Mouse (Mus musculus): ENCODE data around the gene Rap1a.

The Rap1a gene

GRCm38 (mm10) chr3:105695476-105696386, 105.4 kb downstream of the Rap1a start:
- DNase-seq (ENCODE audit: low read depth, low spot score), result no peak

- no peak for DNase-seq (ENCODE audit: low read depth, low spot score)
Observed at GRCm38 (mm10) chr3:105693327-105694080, 107.6 kb downstream of the Rap1a start.

GRCm38 (mm10) chr3:105688536-105688935, 112.6 kb downstream of the Rap1a start:
- DNase-seq (ENCODE audit: low read depth, low spot score), result no peak

GRCm38 (mm10) chr3:105687324-105688060, 113.6 kb downstream of the Rap1a start, which contains the start of gene Ddx20:
Gene Ddx20 (minus strand): TSS chr3:105687574.
- peak; percentile 97 for DNase-seq (ENCODE audit: low read depth, low spot score)

GRCm38 (mm10) chr3:105686394-105687323, 114.5 kb downstream of the Rap1a start:
- DNase-seq (ENCODE audit: low read depth, low spot score), result no peak

GRCm38 (mm10) chr3:105680346-105680745, 120.8 kb downstream of the Rap1a start:
- no peak for DNase-seq (ENCODE audit: low read depth, low spot score)
